Mouse (Mus musculus) forebrain, embryonic 11.5 days (tissue): ENCODE measurements around the gene Spp1. TPM values are rescaled to one million over a fixed set of nuclear protein-coding genes. Genes with fewer than 3 reads are reported as not detected.

Experiments used
- ATAC-seq: fragments of 200-750 bp; cut with Nextera tagmentation; replicated peaks from 2 replicates; pipeline ENCODE4 v1.8.0; 2017; ENCODE audit warnings: moderate TSS enrichment; ENCODE audit not compliant: low FRiP score
- DNase-seq: peaks from one replicate; pipeline ENCODE4 v3.0.0-alpha.2; 2017; ENCODE audit warnings: low spot score
- H3K27ac ChIP-seq: fragments of 300-500 bp; sonication (generic); 2 replicates; pipeline ENCODE4 v1.5.1; 2014; ENCODE audit warnings: low read depth, low read length
- H3K27me3 ChIP-seq: fragments of 300-500 bp; sonication (generic); 2 replicates; pipeline ENCODE4 v1.6.1; 2014; ENCODE audit warnings: mild to moderate bottlenecking, low read length, mixed read lengths; ENCODE audit not compliant: control insufficient read depth, insufficient read depth
- H3K36me3 ChIP-seq: fragments of 300-500 bp; sonication (generic); 2 replicates; pipeline ENCODE4 v1.6.1; 2014; ENCODE audit warnings: mild to moderate bottlenecking, low read length, moderate library complexity, mixed read lengths; ENCODE audit not compliant: control insufficient read depth, insufficient read depth
- H3K4me1 ChIP-seq: fragments of 300-500 bp; sonication (generic); replicated peaks from 2 replicates; pipeline ENCODE4 v1.6.1; 2014; ENCODE audit warnings: low read length, mixed read lengths; ENCODE audit not compliant: control insufficient read depth, insufficient read depth
- H3K4me2 ChIP-seq: fragments of 300-500 bp; sonication (generic); 2 replicates; pipeline ENCODE4 v1.6.1; 2014; ENCODE audit warnings: low read depth, mild to moderate bottlenecking, low read length, moderate library complexity, mixed read lengths; ENCODE audit not compliant: severe bottlenecking
- H3K4me3 ChIP-seq: fragments of 300-500 bp; sonication (generic); 2 replicates; pipeline ENCODE4 v1.5.1; 2014; ENCODE audit warnings: low read depth, low read length
- H3K9ac ChIP-seq: fragments of 300-500 bp; sonication (generic); 2 replicates; pipeline ENCODE4 v1.6.1; 2014; ENCODE audit warnings: low read length
- H3K9me3 ChIP-seq: fragments of 300-500 bp; sonication (generic); 2 replicates; pipeline ENCODE4 v1.6.1; 2016; ENCODE audit warnings: low read length, mixed read lengths; ENCODE audit not compliant: control insufficient read depth
- WGBS: fragments of 180-500 bp; shearing (Covaris S2); extraction: QIAGEN DNeasy Blood & Tissue Kit; methylation state at CpG from one replicate; pipeline ENCODE4 v1.1.7; 2014; 5-methylcytosine and 5-hydroxymethylcytosine counted together
- polyA plus RNA-seq: library from polyadenylated mRNA; unstranded; fragments of >200 nt; fragmentation: Nextera tagmentation; extraction: Ambion mirVana; gene quantifications from 2 replicates; pipeline ENCODE4 v1.2.1, GENCODE M21; 2014

Spp1 gene
- polyA plus RNA-seq, 1 experiment from 2014 or later, result 3.4 TPM

- H3K27ac ChIP-seq, result no peak overlapping the region
- no peak overlapping the region for H3K4me3 ChIP-seq
- 70% methylated on average over 3 of the region's 3 CpGs for WGBS
- no peaks in the 10 kb centered on the region for H3K27me3 ChIP-seq
- H3K4me2 ChIP-seq, result no peak overlapping the region
- H3K36me3 ChIP-seq, result no peaks in the 10 kb centered on the region
- no peak overlapping the region for H3K9ac ChIP-seq
- DNase-seq (no peak), ATAC-seq (no peak)
- no peaks in the 10 kb centered on the region for H3K9me3 ChIP-seq
- H3K4me1 ChIP-seq, result no peaks in the 10 kb centered on the region
These were observed 32.3 kb upstream of the Spp1 start for GRCm38 (mm10) chr5:104402651-104403050.

GRCm38 (mm10) chr5:104403351-104403750 is 31.6 kb upstream of the Spp1 start:
- H3K9ac ChIP-seq, result no peak overlapping the region
- no peak overlapping the region for H3K4me2 ChIP-seq
- H3K4me3 ChIP-seq, result no peak overlapping the region
- no peaks in the 10 kb centered on the region for H3K27me3 ChIP-seq
- DNase-seq (no peak), ATAC-seq (no peak)
- H3K27ac ChIP-seq, result no peak overlapping the region
- H3K9me3 ChIP-seq, result no peaks in the 10 kb centered on the region
- WGBS, result 63% methylated on average over 3 of the region's 3 CpGs
- H3K36me3 ChIP-seq, result no peaks in the 10 kb centered on the region
- no peaks in the 10 kb centered on the region for H3K4me1 ChIP-seq

- Histone ChIP-seq H3K4me2 (no peak overlapping the region), H3K27me3 (no peaks in the 10 kb centered on the region), H3K9ac (no peak overlapping the region), H3K4me1 (no peaks in the 10 kb centered on the region), H3K9me3 (no peaks in the 10 kb centered on the region), H3K4me3 (no peak overlapping the region), H3K27ac (no peak overlapping the region), H3K36me3 (no peaks in the 10 kb centered on the region)
- ATAC-seq (no peak), DNase-seq (no peak)
- WGBS, result 72% methylated on average over 7 of the region's 7 CpGs
These were observed 30.4 kb upstream of the Spp1 start for GRCm38 (mm10) chr5:104404551-104404950.

- Histone ChIP-seq H3K36me3 (no peaks in the 10 kb centered on the region), H3K27ac (no peak overlapping the region), H3K4me1 (no peaks in the 10 kb centered on the region), H3K9me3 (no peaks in the 10 kb centered on the region), H3K4me3 (no peak overlapping the region), H3K9ac (no peak overlapping the region), H3K4me2 (no peak overlapping the region), H3K27me3 (no peaks in the 10 kb centered on the region)
- DNase-seq, result no peak
- no peak for ATAC-seq
- WGBS, result 79% methylated on average over 3 of the region's 3 CpGs
These were observed 29.9 kb upstream of the Spp1 start for GRCm38 (mm10) chr5:104405051-104405450.

- no peak for DNase-seq
These were observed 28.2 kb upstream of the Spp1 start for GRCm38 (mm10) chr5:104406756-104407155.

GRCm38 (mm10) chr5:104407541-104408231 is 27.2 kb upstream of the Spp1 start:
- H3K9ac ChIP-seq, result no peak overlapping the region
- H3K4me2 ChIP-seq, result no peak overlapping the region
- 66% methylated on average over 2 of the region's 2 CpGs for WGBS
- no peak for ATAC-seq
- no peak for DNase-seq
- no peaks in the 10 kb centered on the region for H3K36me3 ChIP-seq
- no peak overlapping the region for H3K27ac ChIP-seq
- H3K4me1 ChIP-seq, result no peaks in the 10 kb centered on the region
- H3K4me3 ChIP-seq, result no peak overlapping the region
- H3K9me3 ChIP-seq, result no peaks in the 10 kb centered on the region
- H3K27me3 ChIP-seq, result no peaks in the 10 kb centered on the region

More at GRCm38 (mm10) chr5:104406756-104407155, 28.2 kb upstream of the Spp1 start:
- ATAC-seq, result no peak
- no peak overlapping the region for H3K4me2 ChIP-seq
- H3K4me3 ChIP-seq, result no peak overlapping the region
- H3K36me3 ChIP-seq, result no peaks in the 10 kb centered on the region
- no peaks in the 10 kb centered on the region for H3K27me3 ChIP-seq
- 15% methylated on average over 3 of the region's 3 CpGs for WGBS
- H3K9ac ChIP-seq, result no peak overlapping the region
- H3K9me3 ChIP-seq, result no peaks in the 10 kb centered on the region
- H3K4me1 ChIP-seq, result no peaks in the 10 kb centered on the region
- H3K27ac ChIP-seq, result no peak overlapping the region

- no peak for ATAC-seq
These were observed 26.4 kb upstream of the Spp1 start for GRCm38 (mm10) chr5:104408549-104408948.

GRCm38 (mm10) chr5:104415999-104416398 is 18.9 kb upstream of the Spp1 start:
- no peak overlapping the region for H3K4me3 ChIP-seq
- 64% methylated on average over 2 of the region's 2 CpGs for WGBS

More at GRCm38 (mm10) chr5:104408549-104408948, 26.4 kb upstream of the Spp1 start:
- 94% methylated on average over 7 of the region's 7 CpGs for WGBS
- H3K4me3 ChIP-seq, result no peak overlapping the region
- DNase-seq, result no peak
- H3K27ac ChIP-seq, result no peak overlapping the region
- no peak overlapping the region for H3K4me2 ChIP-seq
- no peaks in the 10 kb centered on the region for H3K36me3 ChIP-seq
- no peak overlapping the region for H3K9ac ChIP-seq
- H3K4me1 ChIP-seq, result no peaks in the 10 kb centered on the region
- no peaks in the 10 kb centered on the region for H3K9me3 ChIP-seq
- no peaks in the 10 kb centered on the region for H3K27me3 ChIP-seq

GRCm38 (mm10) chr5:104417028-104417427 is 17.9 kb upstream of the Spp1 start:
- DNase-seq (no peak), ATAC-seq (no peak)
- no peaks in the 10 kb centered on the region for H3K9me3 ChIP-seq
- no peaks in the 10 kb centered on the region for H3K4me1 ChIP-seq
- H3K4me2 ChIP-seq, result no peak overlapping the region
- H3K27ac ChIP-seq, result no peak overlapping the region
- 68% methylated on average over 3 of the region's 3 CpGs for WGBS
- H3K27me3 ChIP-seq, result no peaks in the 10 kb centered on the region
- no peak overlapping the region for H3K4me3 ChIP-seq
- no peak overlapping the region for H3K9ac ChIP-seq
- H3K36me3 ChIP-seq, result no peaks in the 10 kb centered on the region

More at GRCm38 (mm10) chr5:104415999-104416398, 18.9 kb upstream of the Spp1 start:
- Histone ChIP-seq H3K27me3 (no peaks in the 10 kb centered on the region), H3K4me1 (no peaks in the 10 kb centered on the region), H3K4me2 (no peak overlapping the region), H3K27ac (no peak overlapping the region), H3K9ac (no peak overlapping the region), H3K9me3 (no peaks in the 10 kb centered on the region), H3K36me3 (no peaks in the 10 kb centered on the region)
- DNase-seq (no peak), ATAC-seq (no peak)
